Mouse (Mus musculus): ENCODE data around the gene Ndel1. TPM values are rescaled to one million over a fixed set of nuclear protein-coding genes. Genes with fewer than 3 reads are reported as not detected.

Ndel1 gene
- polyA plus RNA-seq, 1 experiment from 2014 or later = 86.1 TPM

DNA sequence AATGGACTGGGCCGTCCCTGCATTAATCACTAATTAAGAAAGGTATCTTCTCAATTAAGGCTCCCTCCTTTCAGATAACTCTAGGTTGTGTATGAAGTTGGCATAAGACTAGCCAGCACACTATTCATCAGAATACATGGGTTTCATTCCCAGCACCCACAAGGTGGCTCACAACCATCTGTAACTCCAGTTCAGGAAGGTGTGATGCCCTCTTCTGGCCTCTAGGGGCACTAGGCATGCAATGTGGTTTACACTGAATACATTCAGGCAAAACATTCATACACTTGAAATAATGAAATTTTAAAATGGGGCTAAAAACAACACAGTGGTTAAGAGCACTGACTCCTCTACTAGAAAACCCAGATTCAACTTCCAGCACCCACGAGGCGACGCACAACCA, 25.5 kb upstream of the Ndel1 start:
- TF ChIP-seq CTCF (IDR thresholded peaks at IDR 0.05; ENCODE audit: low read depth) = peak; percentile 85
- 58% methylated on average over 4 of the region's 4 CpGs for WGBS
- Histone ChIP-seq H3K4me1 (replicated peaks; ENCODE audit: insufficient read depth, low read length) (no peaks in the 10 kb centered on the region), H3K9ac (ENCODE audit: low read depth, low read length) (no peak overlapping the region), H3K27me3 (ENCODE audit: insufficient read depth, low read length) (no peaks in the 10 kb centered on the region), H3K4me2 (ENCODE audit: low read length) (no peak overlapping the region), H3K4me3 (replicated peaks; ENCODE audit: low read depth, low read length) (no peak overlapping the region), H3K27ac (no peak overlapping the region), H3K9me3 (replicated peaks; ENCODE audit: low read length) (no peaks in the 10 kb centered on the region), H3K36me3 (ENCODE audit: insufficient read depth, low read length) (no peaks in the 10 kb centered on the region)
- ATAC-seq (replicated peaks; ENCODE audit: low FRiP score, low read depth) (no peak), DNase-seq (ENCODE audit: low spot score) (peak; percentile 54)

DNA sequence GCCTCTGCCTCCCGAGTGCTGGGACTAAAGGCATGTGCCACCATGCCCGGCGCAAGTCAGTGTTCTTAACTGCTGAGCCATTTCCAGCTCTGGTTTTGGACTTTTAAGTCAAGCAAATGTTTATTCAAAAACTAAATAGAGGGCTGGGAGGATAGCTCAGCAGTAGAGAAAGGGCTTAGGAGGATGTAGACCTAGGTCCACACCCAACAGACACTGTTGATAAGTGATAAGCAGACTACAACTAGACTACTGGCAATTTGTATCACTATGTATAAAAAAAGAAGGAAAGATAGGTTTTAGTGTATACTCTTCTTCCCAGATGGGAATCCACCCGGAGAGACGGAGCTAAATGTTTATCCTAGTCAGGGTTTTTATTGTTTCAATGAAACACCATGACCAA, 24.6 kb upstream of the Ndel1 start:
- Histone ChIP-seq H3K4me1 (replicated peaks; ENCODE audit: insufficient read depth, low read length) (no peaks in the 10 kb centered on the region), H3K27ac (no peak overlapping the region), H3K27me3 (ENCODE audit: insufficient read depth, low read length) (no peaks in the 10 kb centered on the region), H3K36me3 (ENCODE audit: insufficient read depth, low read length) (no peaks in the 10 kb centered on the region), H3K4me2 (ENCODE audit: low read length) (no peak overlapping the region), H3K9me3 (replicated peaks; ENCODE audit: low read length) (no peaks in the 10 kb centered on the region), H3K4me3 (replicated peaks; ENCODE audit: low read depth, low read length) (no peak overlapping the region), H3K9ac (ENCODE audit: low read depth, low read length) (no peak overlapping the region)
- DNase-seq (ENCODE audit: low spot score) (no peak), ATAC-seq (replicated peaks; ENCODE audit: low FRiP score, low read depth) (no peak)
- 94% methylated on average over 5 of the region's 5 CpGs for WGBS
- TF ChIP-seq CTCF (IDR thresholded peaks at IDR 0.05; ENCODE audit: low read depth) = no peak

DNA sequence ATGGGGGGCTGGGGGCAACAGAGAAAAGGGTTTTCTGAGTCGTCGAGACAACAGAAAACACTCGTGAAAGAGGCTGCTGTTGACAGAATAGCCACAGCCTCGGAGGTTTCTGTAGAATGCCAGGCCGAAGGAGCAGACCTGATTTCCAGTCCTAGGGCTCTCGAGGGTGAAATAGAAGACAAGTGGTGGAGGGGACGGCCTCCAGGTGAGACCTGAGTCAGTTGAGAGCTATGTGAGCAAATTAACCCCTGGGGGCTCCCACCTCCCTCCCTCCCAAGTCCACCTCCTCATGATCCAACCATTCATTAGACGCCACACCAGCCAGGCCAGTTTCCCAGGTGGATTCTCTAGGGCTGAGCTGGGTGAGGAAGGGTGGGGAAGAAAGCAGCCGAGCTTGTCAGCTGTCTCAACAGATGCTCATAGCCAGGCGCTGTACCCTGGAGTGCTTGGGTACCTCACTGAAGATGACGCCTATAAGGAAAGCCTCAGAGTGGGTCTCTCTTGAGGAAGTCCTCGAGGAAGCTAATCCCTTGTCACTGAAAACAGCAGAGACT, 22.3 kb upstream of the Ndel1 start:
- H3K9me3 ChIP-seq (replicated peaks; ENCODE audit: low read length) = no peaks in the 10 kb centered on the region
- H3K27me3 ChIP-seq (ENCODE audit: insufficient read depth, low read length) = no peaks in the 10 kb centered on the region; the same call in 1 of the 2 replicates
- DNase-seq (ENCODE audit: low spot score) (no peak), ATAC-seq (replicated peaks; ENCODE audit: low FRiP score, low read depth) (no peak)
- H3K4me1 ChIP-seq (replicated peaks; ENCODE audit: insufficient read depth, low read length) = no peaks in the 10 kb centered on the region
- H3K4me2 ChIP-seq (ENCODE audit: low read length) = no peak overlapping the region
- H3K36me3 ChIP-seq (ENCODE audit: insufficient read depth, low read length) = no peaks in the 10 kb centered on the region
- H3K27ac ChIP-seq = no peak overlapping the region
- 66% methylated on average over 12 of the region's 12 CpGs for WGBS
- no peak for TF ChIP-seq CTCF (IDR thresholded peaks at IDR 0.05; ENCODE audit: low read depth)
- no peak overlapping the region for H3K9ac ChIP-seq (ENCODE audit: low read depth, low read length)
- H3K4me3 ChIP-seq (replicated peaks; ENCODE audit: low read depth, low read length) = no peak overlapping the region

DNA sequence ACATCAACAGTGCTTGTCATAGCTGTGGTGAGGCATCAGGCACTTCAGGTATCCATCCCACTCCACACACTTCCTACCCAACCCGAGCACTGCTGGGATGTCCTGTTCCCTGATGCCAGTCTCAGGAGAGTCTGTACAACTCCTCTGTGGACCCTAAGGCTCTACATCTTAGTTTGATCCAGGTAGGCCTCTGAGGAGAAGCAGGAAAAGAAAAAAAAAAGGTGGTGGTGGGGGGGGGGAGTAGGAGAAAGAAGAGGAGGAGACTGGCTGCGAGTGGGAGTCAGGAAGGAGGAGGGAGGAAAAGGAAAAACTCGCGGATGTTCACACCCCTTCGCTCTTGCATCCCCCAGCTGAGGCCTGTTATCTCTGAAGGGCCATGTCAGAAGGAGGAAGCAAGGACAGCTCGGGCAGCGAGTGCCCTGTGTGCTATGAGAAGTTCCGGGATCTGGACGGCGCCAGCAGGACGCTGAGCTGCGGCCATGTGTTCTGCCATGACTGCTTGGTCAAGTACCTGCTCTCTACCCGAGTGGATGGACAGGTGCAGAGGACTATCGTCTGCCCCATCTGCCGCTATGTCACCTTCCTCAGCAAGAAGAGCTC, 20.7 kb upstream of the Ndel1 start:
- WGBS = 51% methylated on average over 15 of the region's 15 CpGs
- Histone ChIP-seq H3K36me3 (ENCODE audit: insufficient read depth, low read length) (no peaks in the 10 kb centered on the region), H3K27ac (no peak overlapping the region), H3K4me2 (ENCODE audit: low read length) (no peak overlapping the region), H3K4me3 (replicated peaks; ENCODE audit: low read depth, low read length) (no peak overlapping the region), H3K9ac (ENCODE audit: low read depth, low read length) (no peak overlapping the region), H3K4me1 (replicated peaks; ENCODE audit: insufficient read depth, low read length) (no peaks in the 10 kb centered on the region), H3K27me3 (ENCODE audit: insufficient read depth, low read length) (no peaks in the 10 kb centered on the region; the same call in 1 of the 2 replicates), H3K9me3 (replicated peaks; ENCODE audit: low read length) (no peaks in the 10 kb centered on the region)
- TF ChIP-seq CTCF (IDR thresholded peaks at IDR 0.05; ENCODE audit: low read depth) = no peak
- ATAC-seq (replicated peaks; ENCODE audit: low FRiP score, low read depth) (no peak), DNase-seq (ENCODE audit: low spot score) (peak; percentile 37)

DNA sequence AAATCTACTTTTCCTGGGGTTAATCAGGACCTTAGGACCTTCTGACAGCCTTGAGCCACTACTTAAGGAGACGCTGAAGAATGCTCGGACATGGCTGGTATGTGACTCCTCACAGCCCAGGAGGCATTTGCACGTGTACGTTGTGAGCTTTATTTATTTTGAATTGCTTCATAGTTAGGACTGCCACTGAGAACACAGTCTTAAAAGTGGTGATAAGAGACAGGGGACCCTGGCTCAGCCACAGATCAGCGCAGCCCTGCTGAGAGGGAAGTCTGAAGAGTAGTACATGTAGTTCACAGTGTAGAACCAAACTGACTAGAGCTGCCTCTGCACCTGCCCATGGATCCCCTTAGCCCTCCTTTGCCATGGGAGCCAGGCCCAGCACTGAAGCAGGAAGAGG, 20.2 kb upstream of the Ndel1 start:
- Histone ChIP-seq H3K27me3 (ENCODE audit: insufficient read depth, low read length) (no peaks in the 10 kb centered on the region; the same call in 1 of the 2 replicates), H3K4me1 (replicated peaks; ENCODE audit: insufficient read depth, low read length) (no peaks in the 10 kb centered on the region), H3K4me3 (replicated peaks; ENCODE audit: low read depth, low read length) (no peak overlapping the region), H3K9me3 (replicated peaks; ENCODE audit: low read length) (no peaks in the 10 kb centered on the region), H3K9ac (ENCODE audit: low read depth, low read length) (no peak overlapping the region), H3K36me3 (ENCODE audit: insufficient read depth, low read length) (no peaks in the 10 kb centered on the region), H3K4me2 (ENCODE audit: low read length) (no peak overlapping the region), H3K27ac (no peak overlapping the region)
- ATAC-seq (replicated peaks; ENCODE audit: low FRiP score, low read depth) (no peak), DNase-seq (ENCODE audit: low spot score) (no peak)
- no peak for TF ChIP-seq CTCF (IDR thresholded peaks at IDR 0.05; ENCODE audit: low read depth)
- WGBS = 75% methylated on average over 5 of the region's 5 CpGs

DNA sequence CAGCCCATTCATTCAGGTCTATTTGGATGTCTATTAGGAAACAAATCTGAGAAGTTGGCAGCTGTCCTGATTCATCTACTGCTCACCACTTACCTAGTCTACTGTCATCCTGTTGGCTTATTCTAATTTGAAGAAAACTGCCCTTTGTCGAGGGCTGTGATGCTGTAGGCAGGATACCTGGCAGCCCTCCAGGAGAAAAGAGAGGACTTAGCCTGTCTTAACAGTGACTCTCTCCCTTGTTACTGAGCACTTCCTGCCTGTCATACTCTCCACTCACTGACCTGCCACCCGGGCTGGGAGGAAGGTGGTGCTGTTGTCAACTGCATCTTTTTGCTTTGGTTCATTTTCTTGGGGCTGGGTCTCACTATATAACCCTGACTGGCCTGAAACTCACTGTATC, 19.0 kb upstream of the Ndel1 start:
- Histone ChIP-seq H3K9me3 (replicated peaks; ENCODE audit: low read length) (no peaks in the 10 kb centered on the region), H3K9ac (ENCODE audit: low read depth, low read length) (no peak overlapping the region), H3K4me3 (replicated peaks; ENCODE audit: low read depth, low read length) (no peak overlapping the region), H3K4me2 (ENCODE audit: low read length) (no peak overlapping the region), H3K27ac (no peak overlapping the region), H3K4me1 (replicated peaks; ENCODE audit: insufficient read depth, low read length) (no peaks in the 10 kb centered on the region), H3K27me3 (ENCODE audit: insufficient read depth, low read length) (no peaks in the 10 kb centered on the region; the same call in 1 of the 2 replicates), H3K36me3 (ENCODE audit: insufficient read depth, low read length) (no peaks in the 10 kb centered on the region)
- ATAC-seq (replicated peaks; ENCODE audit: low FRiP score, low read depth) (no peak), DNase-seq (ENCODE audit: low spot score) (no peak)
- TF ChIP-seq CTCF (IDR thresholded peaks at IDR 0.05; ENCODE audit: low read depth) = no peak
- 27% methylated on average over 2 of the region's 2 CpGs for WGBS

Data from kidney, postnatal 0 days (tissue).